Mouse (Mus musculus): Measurements from ENCODE around the gene Tcfl5. TPM values are rescaled to one million over a fixed set of nuclear protein-coding genes. Genes with fewer than 3 reads are reported as not detected.
A peak's percentile ranks its signal among the peaks of the same experiment; 100 is the strongest.

The Tcfl5 gene
- 0.10 and 0.22 TPM in 2 replicates for polyA plus RNA-seq (2015; fragmentation: Nextera tagmentation; extraction: Ambion mirVana)

GRCm38 (mm10) chr2:180642555-180643260 lies at the start of gene Tcfl5:
Gene Tcfl5 (minus strand): TSS chr2:180642708.
- ATAC-seq (ENCODE audit: borderline replicate concordance, extremely low read depth, low FRiP score, low TSS enrichment): no peak; the same call in 1 of the 2 replicates

DNA sequence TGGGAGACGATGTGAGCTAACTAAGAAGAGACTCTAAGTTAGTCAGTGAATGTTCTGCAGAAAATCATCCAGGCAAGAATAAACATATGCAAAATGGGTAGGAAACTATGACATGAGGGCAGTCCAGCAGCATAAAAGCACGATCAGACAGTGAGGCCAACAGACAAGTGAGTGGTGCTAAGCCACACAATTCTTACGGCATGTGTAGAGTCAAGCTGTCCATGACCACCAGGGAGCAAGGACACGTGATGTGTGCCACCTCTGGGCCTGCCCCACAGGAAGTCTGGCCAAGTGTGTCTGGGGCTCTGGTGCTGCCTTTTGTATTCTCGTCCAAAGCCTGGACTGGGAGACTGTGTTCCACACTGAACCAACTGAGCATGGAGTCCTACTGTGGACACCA lies 47.3 kb upstream of the Tcfl5 start:
- Histone ChIP-seq H3K9ac (no peak overlapping the region), H3K4me2 (no peak overlapping the region), H3K36me3 (peaks cover 63% of the 10 kb centered on the region), H3K27ac (no peak overlapping the region), H3K4me3 (no peak overlapping the region), H3K27me3 (no peaks in the 10 kb centered on the region), H3K4me1 (peaks cover 9% of the 10 kb centered on the region), H3K9me3 (no peaks in the 10 kb centered on the region)
- 81% methylated on average over 5 of the region's 5 CpGs for WGBS
- ATAC-seq (ENCODE audit: borderline replicate concordance, extremely low read depth, low FRiP score, low TSS enrichment): no peak

More at GRCm38 (mm10) chr2:180642555-180643260, at the start of gene Tcfl5:
- peaks cover 61% of the 10 kb centered on the region for H3K27me3 ChIP-seq
- H3K9ac ChIP-seq: no peak within 1 kb of the TSS
- peak within 1 kb of the TSS; percentile 53 for H3K4me2 ChIP-seq
- no peaks in the 10 kb centered on the region for H3K36me3 ChIP-seq
- H3K4me1 ChIP-seq: no peaks in the 10 kb centered on the region
- 8% methylated on average over 38 of the region's 56 CpGs for WGBS
- H3K27ac ChIP-seq: no peak within 1 kb of the TSS
- peak within 1 kb of the TSS; percentile 34 for H3K4me3 ChIP-seq
- H3K9me3 ChIP-seq: peaks cover 9% of the 10 kb centered on the region

DNA sequence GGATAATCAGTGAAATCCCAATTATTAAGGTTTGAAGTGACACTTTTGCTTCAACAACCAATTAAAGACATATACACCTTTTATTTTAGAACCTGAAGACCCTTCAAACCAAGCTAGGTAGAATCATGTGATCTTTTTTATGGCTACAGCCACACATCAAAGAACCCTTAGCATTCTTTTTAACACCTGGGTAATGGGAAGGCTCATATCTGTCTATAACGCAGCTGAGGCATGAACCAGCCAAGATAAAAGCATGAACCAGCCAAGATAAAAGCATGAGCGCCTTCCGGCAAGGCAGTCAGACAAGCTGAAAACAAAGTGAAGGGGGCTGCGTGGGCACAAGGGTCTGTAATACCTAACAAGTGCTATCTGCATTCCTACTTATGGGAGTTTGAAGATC lies 41.5 kb upstream of the Tcfl5 start:
- H3K4me1 ChIP-seq: no peaks in the 10 kb centered on the region
- H3K27me3 ChIP-seq: no peaks in the 10 kb centered on the region
- H3K4me2 ChIP-seq: no peak overlapping the region
- H3K27ac ChIP-seq: no peak overlapping the region
- no peak overlapping the region for H3K4me3 ChIP-seq
- no peaks in the 10 kb centered on the region for H3K9me3 ChIP-seq
- peaks cover 86% of the 10 kb centered on the region for H3K36me3 ChIP-seq
- WGBS: 88% methylated on average over 4 of the region's 4 CpGs
- H3K9ac ChIP-seq: no peak overlapping the region
- ATAC-seq (ENCODE audit: borderline replicate concordance, extremely low read depth, low FRiP score, low TSS enrichment): no peak

- Histone ChIP-seq H3K27ac (no peak overlapping the region), H3K27me3 (no peaks in the 10 kb centered on the region)
- WGBS: 93% methylated on average over 2 of the region's 2 CpGs
These were observed 41.0 kb upstream of the Tcfl5 start for GRCm38 (mm10) chr2:180683524-180683923.

DNA sequence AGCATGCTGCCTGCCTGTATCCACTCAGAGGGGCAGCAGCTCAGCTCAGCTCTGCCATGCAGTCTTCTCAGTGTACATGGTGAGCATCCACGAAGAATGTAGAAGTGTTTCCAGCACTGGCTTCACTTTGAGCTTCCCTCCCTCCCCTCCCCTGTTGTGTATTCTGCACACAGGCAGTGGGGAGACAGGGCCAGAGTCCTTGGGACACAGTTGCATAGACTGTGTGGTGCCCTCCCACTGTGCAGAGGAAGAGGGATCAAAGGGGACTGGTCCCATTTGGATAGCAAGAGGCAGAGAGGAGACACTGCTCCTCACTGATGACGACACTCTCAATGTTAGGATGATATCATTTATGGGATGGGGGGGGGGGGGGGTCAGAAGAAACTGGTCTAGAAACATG lies 38.7 kb upstream of the Tcfl5 start:
- no peak overlapping the region for H3K27ac ChIP-seq
- no peaks in the 10 kb centered on the region for H3K27me3 ChIP-seq
- H3K9me3 ChIP-seq: no peaks in the 10 kb centered on the region
- H3K9ac ChIP-seq: no peak overlapping the region
- peaks cover 58% of the 10 kb centered on the region for H3K36me3 ChIP-seq
- H3K4me1 ChIP-seq: no peaks in the 10 kb centered on the region
- WGBS: 48% methylated on average over 2 of the region's 2 CpGs
- ATAC-seq (ENCODE audit: borderline replicate concordance, extremely low read depth, low FRiP score, low TSS enrichment): no peak
- no peak overlapping the region for H3K4me2 ChIP-seq
- H3K4me3 ChIP-seq: no peak overlapping the region

More at GRCm38 (mm10) chr2:180683524-180683923, 41.0 kb upstream of the Tcfl5 start:
- Histone ChIP-seq H3K9ac (no peak overlapping the region), H3K9me3 (no peaks in the 10 kb centered on the region), H3K4me1 (no peaks in the 10 kb centered on the region), H3K36me3 (peaks cover 81% of the 10 kb centered on the region), H3K4me3 (no peak overlapping the region), H3K4me2 (no peak overlapping the region)
- no peak for ATAC-seq (ENCODE audit: borderline replicate concordance, extremely low read depth, low FRiP score, low TSS enrichment)

GRCm38 (mm10) chr2:180678609-180679140 lies 36.2 kb upstream of the Tcfl5 start:
- H3K27me3 ChIP-seq: no peaks in the 10 kb centered on the region
- no peaks in the 10 kb centered on the region for H3K4me1 ChIP-seq
- no peaks in the 10 kb centered on the region for H3K9me3 ChIP-seq
- H3K4me3 ChIP-seq: no peak overlapping the region
- no peak overlapping the region for H3K9ac ChIP-seq
- peak; percentile 47 for ATAC-seq (ENCODE audit: borderline replicate concordance, extremely low read depth, low FRiP score, low TSS enrichment)
- H3K27ac ChIP-seq: no peak overlapping the region
- no peak overlapping the region for H3K4me2 ChIP-seq
- 24% methylated on average over 4 of the region's 4 CpGs for WGBS
- peaks cover 45% of the 10 kb centered on the region for H3K36me3 ChIP-seq

DNA sequence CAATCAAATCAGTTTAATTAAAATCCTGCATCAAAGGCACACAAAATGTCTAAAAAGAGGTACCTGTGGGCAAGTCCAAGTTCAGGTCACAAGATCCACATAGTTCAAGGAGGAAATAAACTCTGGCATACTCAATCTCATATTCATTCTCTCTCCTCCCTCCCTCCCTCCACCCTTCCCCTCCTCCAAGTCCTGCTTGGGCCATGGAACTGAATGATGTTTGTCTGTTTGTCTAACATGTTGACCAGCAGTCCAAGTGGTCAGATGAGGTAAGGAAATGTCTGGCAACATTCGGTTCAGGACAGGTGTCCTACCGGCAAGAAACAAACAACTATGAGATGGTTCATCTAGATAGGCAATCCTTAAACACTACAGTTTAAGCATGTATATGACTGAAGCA lies 34.2 kb upstream of the Tcfl5 start:
- peaks cover 44% of the 10 kb centered on the region for H3K36me3 ChIP-seq
- H3K9me3 ChIP-seq: no peaks in the 10 kb centered on the region
- no peak overlapping the region for H3K27ac ChIP-seq
- H3K4me2 ChIP-seq: no peak overlapping the region
- H3K4me3 ChIP-seq: no peak overlapping the region
- H3K4me1 ChIP-seq: no peaks in the 10 kb centered on the region
- no peak for ATAC-seq (ENCODE audit: borderline replicate concordance, extremely low read depth, low FRiP score, low TSS enrichment)
- WGBS: 79% methylated on average over 2 of the region's 2 CpGs
- no peak overlapping the region for H3K9ac ChIP-seq
- H3K27me3 ChIP-seq: no peaks in the 10 kb centered on the region

DNA sequence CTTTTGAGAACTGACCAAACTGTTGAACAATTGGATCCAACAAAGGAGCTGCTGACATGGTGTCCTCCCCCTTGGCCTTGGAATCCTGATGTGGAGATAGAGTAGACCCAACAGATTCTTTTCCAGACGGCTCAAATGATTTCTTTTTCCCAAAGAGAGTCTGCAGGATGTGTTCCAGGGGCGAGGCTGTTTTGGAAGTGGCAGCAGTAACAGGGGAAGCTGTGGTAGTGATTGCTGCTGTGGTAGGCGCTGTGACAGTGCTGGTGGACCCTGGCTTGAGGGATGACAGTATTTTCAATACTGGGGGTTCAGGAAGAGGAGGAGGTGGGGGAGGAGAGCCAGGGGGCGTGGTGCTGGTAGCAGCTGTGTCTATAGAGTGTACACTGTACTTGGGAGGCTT lies 19.5 kb upstream of the Tcfl5 start:
- no peak overlapping the region for H3K9ac ChIP-seq
- no peaks in the 10 kb centered on the region for H3K27me3 ChIP-seq
- no peak for ATAC-seq (ENCODE audit: borderline replicate concordance, extremely low read depth, low FRiP score, low TSS enrichment)
- 78% methylated on average over 4 of the region's 4 CpGs for whole genome bisulfite sequencing
- H3K4me1 ChIP-seq: no peaks in the 10 kb centered on the region
- H3K9me3 ChIP-seq: no peaks in the 10 kb centered on the region
- H3K27ac ChIP-seq: no peak overlapping the region
- peaks cover 22% of the 10 kb centered on the region for H3K36me3 ChIP-seq
- no peak overlapping the region for H3K4me2 ChIP-seq
- H3K4me3 ChIP-seq: no peak overlapping the region

DNA sequence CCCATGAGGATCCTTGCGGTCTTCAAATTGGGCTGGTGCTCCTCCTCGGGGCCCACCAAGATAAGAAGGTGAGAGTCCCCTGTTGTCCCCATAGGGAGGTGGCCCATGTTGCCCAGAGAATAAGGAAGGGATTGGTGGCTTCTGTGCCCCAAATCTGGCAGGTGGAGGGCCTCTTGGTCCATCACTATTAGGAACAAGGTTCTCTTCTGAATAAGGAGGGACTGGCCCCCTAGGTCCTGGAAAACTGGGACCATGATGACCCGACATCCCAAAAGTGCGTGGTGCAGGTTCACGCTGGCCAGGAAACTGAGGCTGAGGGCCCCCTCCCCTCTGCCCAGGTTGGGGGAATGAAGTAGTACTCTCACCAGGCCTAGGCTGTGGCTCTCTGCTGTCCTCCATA lies 18.0 kb upstream of the Tcfl5 start:
- Histone ChIP-seq H3K4me1 (no peaks in the 10 kb centered on the region), H3K36me3 (peaks cover 9% of the 10 kb centered on the region), H3K9ac (no peak overlapping the region), H3K9me3 (no peaks in the 10 kb centered on the region), H3K4me2 (no peak overlapping the region), H3K27ac (no peak overlapping the region), H3K27me3 (no peaks in the 10 kb centered on the region), H3K4me3 (no peak overlapping the region)
- ATAC-seq (ENCODE audit: borderline replicate concordance, extremely low read depth, low FRiP score, low TSS enrichment): no peak
- 89% methylated on average over 5 of the region's 5 CpGs for WGBS

DNA sequence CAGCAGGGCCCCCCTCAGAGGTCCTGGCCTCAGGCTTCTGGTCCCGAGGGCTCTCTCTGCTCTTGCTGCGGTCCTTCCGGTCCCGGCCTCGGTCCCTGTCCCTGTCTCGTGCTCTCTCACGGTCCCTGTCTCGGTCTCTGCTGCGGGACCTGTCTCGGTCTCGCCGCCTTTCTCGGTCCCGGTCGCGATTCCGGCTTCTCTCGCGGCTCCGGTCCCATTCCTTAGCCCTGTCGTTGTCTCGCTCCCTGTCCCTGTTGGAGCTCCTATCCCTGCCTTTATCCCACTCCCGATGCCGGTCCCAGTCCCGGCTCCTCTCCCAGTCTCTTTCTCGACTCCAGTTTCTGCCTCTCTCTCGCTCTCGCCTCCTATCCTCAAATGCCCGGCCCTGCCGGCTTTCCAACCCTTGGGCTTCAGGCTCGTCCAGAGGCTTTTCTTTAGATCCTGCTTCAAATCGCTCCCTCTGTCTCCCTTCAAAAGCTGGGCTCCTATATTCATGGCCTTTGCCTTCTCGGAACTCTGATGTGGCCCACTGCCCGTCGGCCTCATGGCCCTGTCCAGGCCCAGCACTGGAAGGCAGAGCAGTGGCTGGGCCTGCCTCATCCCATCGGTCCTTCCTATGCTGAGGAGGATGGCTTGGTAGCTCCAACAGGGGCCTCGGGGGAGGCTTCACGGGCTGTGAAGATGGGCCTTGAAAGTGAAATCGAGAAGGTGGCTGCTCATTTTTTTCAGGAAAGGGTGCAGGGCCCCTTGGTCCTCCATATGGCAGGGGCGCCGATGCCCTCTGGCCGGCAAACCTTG lies 17.0 kb upstream of the Tcfl5 start:
- Histone ChIP-seq H3K4me2 (peak overlapping the region; percentile 13), H3K36me3 (peaks cover 9% of the 10 kb centered on the region; the same call in 1 of the 2 replicates), H3K9ac (0 out of 2 replicates have a peak overlapping the region, but pooled peaks have one; percentile 13), H3K27ac (no peak overlapping the region), H3K9me3 (no peaks in the 10 kb centered on the region), H3K4me1 (no peaks in the 10 kb centered on the region), H3K4me3 (no peak overlapping the region), H3K27me3 (no peaks in the 10 kb centered on the region)
- ATAC-seq (ENCODE audit: borderline replicate concordance, extremely low read depth, low FRiP score, low TSS enrichment): no peak
- WGBS: 36% methylated on average over 42 of the region's 42 CpGs

DNA sequence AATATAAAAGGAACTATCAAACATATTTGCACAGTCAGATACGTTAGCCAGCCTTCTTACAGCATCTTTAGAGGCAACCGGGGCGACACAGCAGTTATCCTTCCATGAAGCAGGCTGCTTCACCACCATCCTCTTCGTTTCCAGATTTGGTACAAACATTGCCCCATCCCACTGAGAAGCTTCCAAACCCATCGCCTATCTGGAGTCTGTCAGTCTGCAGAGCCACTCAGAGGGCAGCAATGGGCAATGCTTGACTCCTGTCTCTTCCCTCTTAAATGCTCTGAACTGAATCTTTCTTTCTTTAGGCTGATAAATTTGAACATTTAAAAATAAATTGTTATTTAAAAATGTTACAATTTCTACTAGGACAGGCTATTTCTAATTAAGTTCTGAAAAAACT lies 15.9 kb upstream of the Tcfl5 start:
- H3K36me3 ChIP-seq: peaks cover 9% of the 10 kb centered on the region; the same call in 1 of the 2 replicates
- H3K4me1 ChIP-seq: no peaks in the 10 kb centered on the region
- H3K4me3 ChIP-seq: no peak overlapping the region
- WGBS: 90% methylated on average over 5 of the region's 5 CpGs
- H3K9me3 ChIP-seq: no peaks in the 10 kb centered on the region
- no peaks in the 10 kb centered on the region for H3K27me3 ChIP-seq
- H3K27ac ChIP-seq: no peak overlapping the region
- no peak overlapping the region for H3K4me2 ChIP-seq
- no peak overlapping the region for H3K9ac ChIP-seq
- no peak for ATAC-seq (ENCODE audit: borderline replicate concordance, extremely low read depth, low FRiP score, low TSS enrichment)

Measured in lung, embryonic 15.5 days (tissue).